Mouse (Mus musculus): ENCODE measurements around the gene Psmd4. TPM values are rescaled to one million over a fixed set of nuclear protein-coding genes. Genes with fewer than 3 reads are reported as not detected.

Gene Psmd4
- polyA plus RNA-seq (2015; fragmentation: Nextera tagmentation; extraction: Ambion mirVana) = 291 and 296 TPM in 2 replicates

GRCm38 (mm10) chr3:95042166-95042837, at the start of gene Psmd4:
Gene Psmd4, minus strand, starts transcription at chr3:95042614.
- Histone ChIP-seq H3K4me2 (replicated peaks) (peak within 1 kb of the TSS; percentile 54), H3K9ac (replicated peaks) (peak within 1 kb of the TSS; percentile 83), H3K4me1 (peaks cover 6% of the 10 kb centered on the region), H3K27ac (replicated peaks) (peak within 1 kb of the TSS; percentile 51), H3K36me3 (peaks cover 7% of the 10 kb centered on the region; the same call in 1 of the 2 replicates), H3K27me3 (no peaks in the 10 kb centered on the region), H3K4me3 (peak within 1 kb of the TSS; percentile 60), H3K9me3 (no peaks in the 10 kb centered on the region)
- peak; percentile 100 for ATAC-seq (replicated peaks)
- under 1% methylated on average over 36 of the region's 36 CpGs for WGBS

- H3K4me2 ChIP-seq (replicated peaks) = no peak overlapping the region
- H3K9me3 ChIP-seq = no peaks in the 10 kb centered on the region
- H3K27ac ChIP-seq (replicated peaks) = no peak overlapping the region
- H3K27me3 ChIP-seq = no peaks in the 10 kb centered on the region
- no peak overlapping the region for H3K4me3 ChIP-seq
- WGBS = 93% methylated on average over 1 of the region's 1 CpGs
- H3K9ac ChIP-seq (replicated peaks) = no peak overlapping the region
- H3K36me3 ChIP-seq = no peaks in the 10 kb centered on the region
- no peak for ATAC-seq (replicated peaks)
- no peaks in the 10 kb centered on the region for H3K4me1 ChIP-seq
Measured at GRCm38 (mm10) chr3:95088071-95088470, 45.7 kb upstream of the Psmd4 start.

DNA sequence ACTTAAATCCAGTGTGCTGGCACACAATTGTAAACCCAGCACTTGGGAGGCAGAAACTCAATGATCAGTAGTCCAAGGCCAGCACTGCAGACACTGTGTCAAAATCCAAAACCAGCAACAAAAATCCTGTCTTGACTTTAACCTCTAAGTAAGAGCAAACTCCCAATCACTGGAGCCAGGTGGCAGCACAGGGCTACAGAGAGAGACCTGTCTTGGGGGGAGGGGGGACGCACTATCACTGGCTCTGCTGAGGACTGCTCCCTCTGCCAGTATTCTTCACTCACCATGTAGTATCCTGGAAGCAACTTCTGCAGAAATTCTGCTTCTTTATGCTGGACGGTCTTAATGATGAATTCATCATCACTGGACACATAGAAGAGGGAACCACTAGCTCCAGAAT, 29.2 kb upstream of the Psmd4 start:
- peaks cover 73% of the 10 kb centered on the region for H3K36me3 ChIP-seq
- H3K27ac ChIP-seq (replicated peaks) = no peak overlapping the region

DNA sequence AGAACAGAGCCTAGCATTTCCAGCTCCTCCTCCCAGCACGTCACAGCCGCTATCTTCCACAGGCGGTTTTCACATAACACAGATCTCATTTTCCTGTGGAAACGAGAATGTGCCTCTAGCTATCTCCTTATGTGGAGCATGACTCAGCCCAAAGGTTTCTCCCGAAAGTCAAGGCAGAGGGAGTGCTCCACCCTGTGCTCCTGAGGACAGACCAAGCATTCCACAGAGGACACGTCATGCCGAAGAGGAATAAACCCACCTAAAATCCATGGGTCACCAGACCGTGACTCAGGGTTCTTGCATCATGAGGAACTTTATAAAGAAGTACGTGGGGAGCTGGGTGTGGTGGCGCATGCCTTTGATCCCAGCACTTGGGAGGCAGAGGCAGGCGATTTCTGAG, 24.2 kb upstream of the Psmd4 start:
- Histone ChIP-seq H3K9me3 (no peaks in the 10 kb centered on the region), H3K4me2 (replicated peaks) (no peak overlapping the region), H3K4me1 (no peaks in the 10 kb centered on the region), H3K36me3 (peaks cover 89% of the 10 kb centered on the region), H3K4me3 (no peak overlapping the region), H3K27me3 (no peaks in the 10 kb centered on the region), H3K9ac (replicated peaks) (no peak overlapping the region), H3K27ac (replicated peaks) (no peak overlapping the region)
- WGBS = 94% methylated on average over 11 of the region's 11 CpGs
- no peak for ATAC-seq (replicated peaks)

More for the DNA sequence above, 29.2 kb upstream of the Psmd4 start:
- ATAC-seq (replicated peaks) = no peak
- no peaks in the 10 kb centered on the region for H3K27me3 ChIP-seq
- H3K4me2 ChIP-seq (replicated peaks) = no peak overlapping the region
- H3K9ac ChIP-seq (replicated peaks) = no peak overlapping the region
- no peak overlapping the region for H3K4me3 ChIP-seq
- 94% methylated on average over 2 of the region's 2 CpGs for WGBS
- no peaks in the 10 kb centered on the region for H3K4me1 ChIP-seq
- H3K9me3 ChIP-seq = no peaks in the 10 kb centered on the region

DNA sequence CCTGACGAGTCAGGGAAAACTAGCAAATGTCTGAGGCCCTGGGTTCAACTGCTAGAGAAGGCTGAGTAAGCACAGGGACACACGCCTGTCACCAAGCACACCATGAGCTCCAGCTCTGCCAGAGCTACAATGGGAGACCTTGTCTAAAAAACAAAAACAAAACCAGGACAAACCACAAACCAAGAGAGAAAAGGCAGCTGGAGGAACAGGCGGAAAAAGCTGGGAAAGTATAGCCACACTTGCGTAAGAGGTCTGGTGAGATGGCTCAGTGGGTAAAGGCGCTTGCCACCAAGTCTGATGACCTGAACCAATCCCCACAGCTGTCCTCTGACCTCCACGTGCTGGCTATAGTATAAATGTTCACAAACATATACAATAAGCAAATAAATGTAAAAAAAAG, 23.7 kb upstream of the Psmd4 start:
- 90% methylated on average over 6 of the region's 6 CpGs for WGBS
- H3K27me3 ChIP-seq = no peaks in the 10 kb centered on the region
- no peaks in the 10 kb centered on the region for H3K9me3 ChIP-seq
- no peak overlapping the region for H3K4me3 ChIP-seq
- no peak overlapping the region for H3K27ac ChIP-seq (replicated peaks)
- no peak overlapping the region for H3K9ac ChIP-seq (replicated peaks)
- no peak overlapping the region for H3K4me2 ChIP-seq (replicated peaks)
- H3K36me3 ChIP-seq = peaks cover 89% of the 10 kb centered on the region
- no peaks in the 10 kb centered on the region for H3K4me1 ChIP-seq
- no peak for ATAC-seq (replicated peaks)

- WGBS = 74% methylated on average over 1 of the region's 1 CpGs
- Histone ChIP-seq H3K27ac (replicated peaks) (no peak overlapping the region), H3K9ac (replicated peaks) (no peak overlapping the region), H3K4me3 (no peak overlapping the region), H3K4me1 (no peaks in the 10 kb centered on the region), H3K27me3 (no peaks in the 10 kb centered on the region), H3K9me3 (no peaks in the 10 kb centered on the region), H3K4me2 (replicated peaks) (no peak overlapping the region), H3K36me3 (peaks cover 89% of the 10 kb centered on the region)
- ATAC-seq (replicated peaks) = no peak
Measured at GRCm38 (mm10) chr3:95065553-95065952, 23.1 kb upstream of the Psmd4 start.

DNA sequence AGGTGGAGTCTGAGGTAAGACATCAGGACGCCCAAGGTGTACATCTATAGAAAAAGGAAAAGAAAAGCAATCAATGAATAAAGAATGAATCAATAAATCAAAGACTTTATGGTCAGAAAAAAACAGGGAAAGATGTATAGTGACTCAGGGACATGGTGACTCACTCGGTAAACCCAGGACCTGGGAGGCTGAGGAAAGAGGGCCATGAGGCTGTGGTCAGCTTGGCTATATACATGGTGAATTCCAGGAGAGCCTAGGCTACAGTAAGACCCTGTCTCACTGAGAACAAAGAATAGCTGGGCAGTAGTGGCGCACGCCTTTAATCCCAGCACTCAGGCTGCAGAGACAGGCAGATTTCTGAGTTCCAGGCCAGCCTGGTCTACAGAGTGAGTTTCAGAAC, 21.3 kb upstream of the Psmd4 start:
- Histone ChIP-seq H3K9ac (replicated peaks) (no peak overlapping the region), H3K4me3 (no peak overlapping the region), H3K9me3 (no peaks in the 10 kb centered on the region), H3K27ac (replicated peaks) (no peak overlapping the region), H3K27me3 (no peaks in the 10 kb centered on the region), H3K4me1 (no peaks in the 10 kb centered on the region), H3K36me3 (peaks cover 90% of the 10 kb centered on the region), H3K4me2 (replicated peaks) (no peak overlapping the region)
- 93% methylated on average over 4 of the region's 4 CpGs for WGBS
- ATAC-seq (replicated peaks) = no peak

DNA sequence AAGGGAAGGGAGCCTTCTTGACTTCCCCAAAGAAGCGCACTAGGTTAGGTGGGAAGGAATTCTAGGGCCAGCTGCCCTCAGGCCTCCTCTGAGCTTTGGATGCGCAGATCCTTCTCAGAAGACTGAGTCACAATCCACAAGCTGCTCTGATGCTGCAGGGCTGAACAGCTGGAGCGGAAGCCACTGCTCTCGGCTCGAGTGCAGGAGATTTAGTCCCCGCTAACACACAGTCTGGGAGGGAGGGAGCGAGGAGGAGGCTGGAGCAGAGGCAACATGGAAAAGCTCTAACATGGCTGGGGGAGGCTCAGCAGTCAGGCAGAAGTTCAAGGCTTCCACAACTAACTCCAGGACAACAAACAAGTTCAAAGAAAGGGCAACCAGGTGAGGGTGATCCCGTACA, 15.7 kb upstream of the Psmd4 start:
- H3K36me3 ChIP-seq = peaks cover 53% of the 10 kb centered on the region
- H3K4me3 ChIP-seq = no peak overlapping the region
- WGBS = 77% methylated on average over 8 of the region's 8 CpGs
- no peaks in the 10 kb centered on the region for H3K9me3 ChIP-seq
- no peaks in the 10 kb centered on the region for H3K27me3 ChIP-seq
- ATAC-seq (replicated peaks) = no peak
- H3K4me2 ChIP-seq (replicated peaks) = no peak overlapping the region
- H3K4me1 ChIP-seq = no peaks in the 10 kb centered on the region; the same call in 1 of the 2 replicates
- no peak overlapping the region for H3K27ac ChIP-seq (replicated peaks)
- no peak overlapping the region for H3K9ac ChIP-seq (replicated peaks)

DNA sequence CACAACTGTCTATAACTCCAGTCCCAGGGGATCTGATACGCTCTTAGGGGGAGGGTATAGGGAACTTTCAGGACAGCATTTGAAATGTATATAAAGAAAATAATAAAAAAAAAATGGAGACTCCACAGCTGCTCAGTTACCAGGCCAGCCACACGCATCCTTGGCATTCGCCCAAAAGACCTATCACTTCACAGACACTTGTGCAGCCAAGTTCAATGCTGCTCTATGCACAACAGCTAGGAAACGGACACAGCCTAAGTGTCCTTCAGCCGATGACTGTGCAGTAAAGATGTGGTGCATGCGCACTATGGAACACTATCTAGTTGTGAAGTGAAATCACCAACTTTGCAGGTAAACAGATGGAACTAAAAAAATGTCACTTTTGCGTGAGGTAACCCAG, 13.9 kb upstream of the Psmd4 start:
- H3K4me1 ChIP-seq = no peaks in the 10 kb centered on the region; the same call in 1 of the 2 replicates
- no peaks in the 10 kb centered on the region for H3K9me3 ChIP-seq
- H3K36me3 ChIP-seq = peaks cover 37% of the 10 kb centered on the region
- H3K27ac ChIP-seq (replicated peaks) = no peak overlapping the region
- 87% methylated on average over 7 of the region's 7 CpGs for WGBS
- no peak overlapping the region for H3K4me2 ChIP-seq (replicated peaks)
- H3K9ac ChIP-seq (replicated peaks) = no peak overlapping the region
- ATAC-seq (replicated peaks) = no peak
- H3K4me3 ChIP-seq = no peak overlapping the region
- no peaks in the 10 kb centered on the region for H3K27me3 ChIP-seq

DNA sequence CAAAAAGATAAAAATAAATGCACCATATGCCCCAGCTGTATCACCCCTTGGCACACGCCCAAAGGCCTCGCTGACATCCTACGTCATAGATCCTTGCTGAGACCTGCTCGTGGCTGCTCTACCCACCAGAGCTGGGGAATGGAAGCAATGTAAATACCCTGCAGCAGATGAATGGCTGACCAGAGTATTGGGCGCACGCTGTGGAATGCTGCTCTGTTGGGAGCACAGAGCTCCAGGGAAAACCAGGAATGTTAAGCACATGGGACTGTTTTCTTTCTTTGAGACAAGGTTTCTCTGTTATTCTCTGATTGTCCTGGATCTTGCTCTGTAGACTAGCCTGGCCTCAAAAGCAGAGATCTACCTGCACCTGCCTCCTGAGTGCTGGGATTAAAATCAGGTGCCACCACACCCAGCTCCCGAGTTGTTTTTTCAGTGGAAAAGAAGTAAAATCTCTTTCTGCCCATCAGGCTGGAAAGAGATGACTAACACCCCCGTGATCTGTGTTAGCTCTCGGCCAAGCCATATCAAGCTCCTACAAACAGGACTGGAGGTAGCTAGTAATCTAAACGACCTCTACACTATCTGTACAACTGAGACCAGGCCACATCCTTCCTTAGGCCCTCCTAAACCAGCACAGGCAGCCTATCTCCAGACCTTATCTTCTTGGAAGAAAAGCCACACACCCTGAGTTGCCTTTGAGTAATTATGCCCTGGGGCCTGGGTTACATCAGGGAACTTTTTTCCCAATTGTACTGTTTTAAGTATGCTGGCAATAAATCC, 12.3 kb upstream of the Psmd4 start:
- Histone ChIP-seq H3K27ac (replicated peaks) (0 out of 2 replicates have a peak overlapping the region, but pooled peaks have one; percentile 20), H3K4me1 (no peaks in the 10 kb centered on the region; the same call in 1 of the 2 replicates), H3K9ac (replicated peaks) (no peak overlapping the region), H3K4me2 (replicated peaks) (no peak overlapping the region), H3K9me3 (no peaks in the 10 kb centered on the region), H3K27me3 (no peaks in the 10 kb centered on the region), H3K4me3 (no peak overlapping the region), H3K36me3 (peaks cover 21% of the 10 kb centered on the region)
- ATAC-seq (replicated peaks) = no peak
- WGBS = 54% methylated on average over 10 of the region's 10 CpGs

DNA sequence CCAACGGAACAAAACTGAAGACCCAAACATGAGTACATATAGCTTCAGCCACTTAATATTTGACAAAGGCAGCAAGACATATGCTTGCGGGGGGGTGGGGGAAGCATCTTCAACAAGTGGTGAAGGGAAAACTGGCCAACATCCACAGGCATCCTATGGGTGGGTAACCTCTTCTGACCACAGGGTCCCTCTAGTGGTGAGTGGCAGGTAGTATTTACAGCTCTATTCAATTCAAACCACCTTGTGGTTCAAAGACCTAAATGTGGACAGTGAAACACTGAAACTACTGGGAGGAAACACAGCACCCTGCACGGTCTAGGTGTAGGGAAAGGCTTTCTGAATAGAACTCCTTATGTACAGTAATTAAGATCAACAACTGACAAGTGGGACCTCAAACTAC, 11.3 kb upstream of the Psmd4 start:
- Histone ChIP-seq H3K4me3 (no peak overlapping the region), H3K4me2 (replicated peaks) (no peak overlapping the region), H3K27ac (replicated peaks) (no peak overlapping the region), H3K4me1 (no peaks in the 10 kb centered on the region; the same call in 1 of the 2 replicates), H3K36me3 (peaks cover 12% of the 10 kb centered on the region), H3K9ac (replicated peaks) (no peak overlapping the region), H3K9me3 (no peaks in the 10 kb centered on the region), H3K27me3 (no peaks in the 10 kb centered on the region)
- no peak for ATAC-seq (replicated peaks)
- WGBS = 40% methylated on average over 3 of the region's 3 CpGs

DNA sequence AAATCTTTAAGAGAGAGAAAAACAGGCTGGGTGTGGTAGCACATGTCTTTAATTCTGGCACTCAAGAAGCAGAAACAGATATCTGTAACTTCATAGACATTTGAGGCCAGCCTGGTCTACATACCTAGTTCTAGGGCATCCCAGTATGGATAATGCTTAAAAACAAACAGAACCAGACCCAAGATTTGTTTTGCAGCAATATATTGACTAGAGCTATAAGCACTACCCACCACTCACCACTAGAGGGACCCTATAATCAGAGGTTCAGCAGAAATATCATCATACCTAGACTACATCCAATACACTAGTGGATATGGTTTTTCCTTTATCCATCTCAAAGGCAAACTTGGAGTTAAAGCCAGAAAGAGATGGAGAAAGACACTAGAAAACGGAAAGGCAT, 10.5 kb upstream of the Psmd4 start:
- Histone ChIP-seq H3K27ac (replicated peaks) (no peak overlapping the region), H3K9me3 (no peaks in the 10 kb centered on the region), H3K4me3 (no peak overlapping the region), H3K27me3 (no peaks in the 10 kb centered on the region), H3K36me3 (peaks cover 8% of the 10 kb centered on the region), H3K4me1 (no peaks in the 10 kb centered on the region; the same call in 1 of the 2 replicates), H3K4me2 (replicated peaks) (no peak overlapping the region), H3K9ac (replicated peaks) (no peak overlapping the region)
- no peak for ATAC-seq (replicated peaks)
- 53% methylated on average over 1 of the region's 1 CpGs for WGBS
